Mouse (Mus musculus) CD4-positive, CD25-positive, alpha-beta regulatory T cell, adult 2 months (primary cell): ENCODE results near the gene C130073F10Rik.
A peak's percentile ranks its signal among the peaks of the same experiment; 100 is the strongest.
"Not testable (repeated sequence)": the region's sequence is repeated elsewhere in the genome, so short reads cannot be mapped to it uniquely, and the experiment has no call there.

ENCODE experiments used
- DNase-seq: peaks from one replicate; pipeline ENCODE4 v3.0.0-alpha.2; 2012; ENCODE audit warnings: low read depth, low spot score

The C130073F10Rik gene

DNA sequence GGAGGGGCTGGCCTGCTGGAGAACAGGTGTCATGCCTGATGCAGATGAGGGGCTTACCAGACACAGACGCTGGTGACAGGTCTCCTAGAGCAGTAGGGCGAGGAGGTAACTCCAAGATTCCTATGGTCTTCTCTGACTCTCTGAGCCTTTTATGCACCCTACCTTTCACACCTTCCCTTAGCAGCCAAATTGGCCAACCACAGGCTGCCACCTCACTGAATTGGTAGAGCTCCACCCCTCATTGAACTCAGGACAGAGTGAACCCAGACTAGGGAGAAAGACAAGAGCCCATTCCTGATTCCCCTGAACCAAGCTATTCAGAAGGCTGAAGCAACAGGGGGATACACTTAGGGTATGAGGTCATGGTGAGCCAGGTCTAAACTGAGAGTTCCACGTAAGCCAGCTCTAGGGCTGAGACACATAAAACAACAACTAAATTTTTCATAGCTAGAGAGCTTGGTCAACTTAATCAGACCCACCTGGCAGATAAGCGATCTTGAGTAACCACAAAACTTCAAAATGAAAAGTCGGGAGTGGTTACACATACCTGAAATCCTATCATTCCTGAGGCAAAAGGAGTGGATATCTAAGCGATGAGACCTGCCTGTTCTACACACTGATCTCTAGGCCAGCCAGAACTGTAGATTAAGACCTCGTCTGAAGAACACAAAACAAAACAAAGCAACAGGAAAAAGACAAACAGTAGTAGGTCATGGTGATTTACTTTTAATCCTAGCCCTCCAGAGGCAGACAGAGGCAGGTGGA, at the start of gene C130073F10Rik:
Gene C130073F10Rik, minus strand, starts transcription at position 134 of the 765 bp plus-strand sequence.
- no peak for DNase-seq

DNA sequence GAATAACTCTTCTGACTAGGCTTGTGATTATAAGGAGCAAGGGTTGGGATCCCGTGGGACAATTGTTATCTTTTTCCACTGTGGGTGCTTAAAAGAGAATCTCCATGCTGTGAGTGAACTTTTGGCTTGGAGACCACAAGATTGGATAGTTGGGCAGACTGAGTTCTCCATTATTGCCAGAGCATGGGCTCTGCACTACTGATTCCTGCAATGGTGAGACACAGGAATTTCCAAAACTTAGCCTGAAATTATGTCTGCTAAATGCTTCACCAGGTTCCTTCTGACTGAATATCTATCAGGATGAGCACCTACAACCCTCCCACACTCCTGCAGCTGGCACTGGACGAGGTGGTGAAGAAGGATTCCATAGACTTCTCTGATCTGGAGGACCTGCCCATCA, 46.5 kb upstream of the C130073F10Rik start, which contains the start of gene Gm12794:
Gene Gm12794, plus strand, starts transcription at position 301 of the 400 bp plus-strand sequence.
- DNase-seq, result not testable (repeated sequence)

DNA sequence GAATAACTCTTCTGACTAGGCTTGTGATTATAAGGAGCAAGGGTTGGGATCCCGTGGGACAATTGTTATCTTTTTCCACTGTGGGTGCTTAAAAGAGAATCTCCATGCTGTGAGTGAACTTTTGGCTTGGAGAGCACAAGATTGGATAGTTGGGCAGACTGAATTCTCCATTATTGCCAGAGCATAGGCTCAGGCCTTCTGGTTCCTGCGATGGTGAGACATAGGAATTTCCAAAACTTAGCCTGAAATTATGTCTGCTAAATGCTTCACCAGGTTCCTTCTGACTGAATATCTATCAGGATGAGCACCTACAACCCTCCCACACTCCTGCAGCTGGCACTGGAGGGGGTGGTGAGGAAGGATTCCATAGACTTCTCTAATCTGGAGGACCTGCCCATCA, 15.2 kb upstream of the C130073F10Rik start, which contains the start of gene Gm12800:
Gene Gm12800, plus strand, starts transcription at position 301 of the 400 bp plus-strand sequence.
- not testable (repeated sequence) for DNase-seq

DNA sequence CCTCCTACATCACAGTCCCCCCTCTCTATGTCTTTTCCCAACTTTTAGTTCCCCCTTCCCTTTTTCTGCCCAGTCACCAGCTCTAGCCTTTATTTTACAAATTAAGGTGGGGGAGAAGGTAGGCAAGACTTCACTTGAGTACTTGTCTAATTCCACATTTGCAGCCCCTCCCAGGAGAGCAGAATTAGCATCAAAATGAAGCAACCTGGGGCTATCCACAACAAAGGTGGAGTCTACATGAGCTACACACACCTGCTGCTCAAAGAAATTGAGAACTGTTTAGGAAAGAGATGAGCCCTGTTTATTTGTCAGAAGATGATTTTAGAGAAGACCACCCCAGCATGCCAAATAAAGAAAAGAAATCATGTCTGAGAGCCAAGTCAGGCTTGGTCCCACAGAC, 4.2 kb downstream of the C130073F10Rik start:
- no peak for DNase-seq

DNA sequence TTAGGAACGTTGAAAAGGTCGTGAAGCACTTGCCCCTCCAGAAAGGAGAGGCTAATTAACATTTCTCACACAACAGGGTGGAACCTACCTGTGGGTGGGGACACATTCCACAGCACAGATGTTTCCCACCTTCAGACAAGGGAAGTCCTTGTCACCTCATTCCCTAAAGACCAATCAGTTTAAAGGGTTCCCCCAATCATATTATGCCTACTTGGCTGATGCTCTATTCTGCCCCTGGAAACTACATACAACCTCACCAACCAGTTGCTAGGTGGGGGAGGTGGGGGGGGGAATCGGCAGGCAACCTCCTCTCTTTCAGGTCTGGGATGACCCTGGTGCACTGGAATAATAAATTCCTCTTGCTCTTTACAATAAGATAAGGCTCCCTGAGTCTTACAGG, 9.9 kb downstream of the C130073F10Rik start:
- DNase-seq, result no peak

DNA sequence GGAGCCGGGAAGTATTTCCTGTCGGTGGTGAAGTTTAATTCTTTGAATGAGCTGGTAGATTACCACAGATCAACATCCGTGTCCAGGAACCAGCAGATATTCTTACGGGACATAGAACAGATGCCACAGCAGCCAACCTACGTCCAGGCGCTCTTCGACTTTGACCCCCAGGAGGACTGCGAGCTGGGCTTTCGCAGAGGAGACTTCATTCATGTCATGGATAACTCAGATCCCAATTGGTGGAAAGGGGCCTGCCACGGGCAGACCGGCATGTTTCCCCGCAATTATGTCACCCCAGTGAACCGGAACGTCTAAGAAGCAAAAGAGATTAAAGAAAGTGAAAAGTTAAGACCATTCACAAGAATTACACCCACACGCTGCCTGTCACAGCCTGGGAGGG, 17.9 kb downstream of the C130073F10Rik start:
- DNase-seq, result not testable (repeated sequence)

DNA sequence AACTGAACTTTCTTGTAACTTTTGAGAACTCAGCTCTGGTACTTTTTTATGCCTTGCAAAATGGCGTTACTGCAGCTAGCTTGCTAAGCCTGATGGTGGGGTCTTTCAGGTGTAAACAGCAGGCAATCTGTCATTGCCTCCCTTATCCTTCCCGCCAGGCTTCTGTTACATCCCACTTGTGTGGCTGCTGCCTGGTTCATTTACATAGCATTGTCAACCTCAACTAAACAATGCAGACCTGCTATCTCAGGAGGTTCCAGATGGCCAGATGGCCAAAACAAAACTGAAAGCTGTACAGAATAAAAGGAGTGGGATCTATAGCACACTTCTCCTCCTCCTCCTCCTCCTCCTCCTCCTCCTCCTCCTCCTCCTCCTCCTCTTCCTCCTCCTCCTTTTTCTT, 21.6 kb downstream of the C130073F10Rik start:
- not testable (repeated sequence) for DNase-seq

DNA sequence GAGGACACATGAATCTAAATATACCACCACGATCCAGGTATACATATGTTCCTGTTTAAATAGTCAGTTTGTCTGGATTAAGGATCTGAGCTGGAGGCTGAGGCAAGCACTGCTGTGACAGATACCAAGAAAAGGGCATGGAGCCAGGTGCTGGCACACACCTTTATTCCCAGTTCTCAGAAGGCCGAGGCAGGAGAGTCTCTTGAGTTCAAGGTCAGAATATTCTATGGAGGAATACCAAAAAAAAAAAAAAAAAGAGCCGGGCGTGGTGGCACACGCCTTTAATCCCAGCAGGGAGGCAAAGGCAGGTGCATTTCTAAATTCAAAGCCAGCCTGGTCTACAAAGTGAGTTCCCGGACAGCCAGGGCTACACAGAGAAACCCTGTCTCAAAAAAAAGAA, 31.3 kb downstream of the C130073F10Rik start:
- no peak for DNase-seq

DNA sequence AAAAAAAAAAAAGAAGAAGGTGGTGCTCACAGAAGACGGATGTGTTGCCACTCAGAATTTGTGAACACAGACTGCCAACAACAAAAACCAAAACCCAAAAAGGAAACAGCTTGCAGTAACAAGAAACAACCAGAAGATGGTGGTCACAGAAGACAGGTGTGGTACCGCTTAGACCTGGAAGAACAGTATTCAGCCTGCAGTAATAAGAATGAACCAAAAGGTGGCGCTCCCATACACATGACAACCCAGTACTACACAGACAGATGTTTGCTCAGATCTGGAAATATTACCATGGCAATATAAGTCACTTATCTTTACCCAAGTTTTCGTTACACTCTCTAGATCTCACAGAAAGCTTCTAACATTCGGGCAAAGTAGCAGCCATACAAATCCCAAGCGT, 32.7 kb downstream of the C130073F10Rik start:
- peak; percentile 5 for DNase-seq

DNA sequence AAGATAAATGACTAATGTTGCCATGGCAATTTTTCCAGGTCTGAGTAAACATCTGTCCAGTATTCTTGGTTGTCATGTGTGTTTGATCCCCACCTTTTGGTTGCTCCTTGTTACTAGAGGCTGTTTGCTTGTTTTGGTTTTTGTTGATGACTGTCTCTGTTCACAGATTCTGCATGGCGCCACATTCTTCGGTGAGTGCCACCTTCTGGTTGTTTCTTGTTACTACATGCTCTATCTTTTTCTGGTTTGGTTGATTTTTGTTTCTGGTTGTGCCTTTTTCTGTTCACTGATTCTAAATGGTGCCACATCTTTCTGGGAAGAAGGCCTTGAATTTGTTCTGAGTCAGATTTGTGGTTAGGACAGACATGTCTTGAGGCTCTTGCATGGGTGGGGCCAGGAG, 42.7 kb downstream of the C130073F10Rik start:
- no peak for DNase-seq

DNA sequence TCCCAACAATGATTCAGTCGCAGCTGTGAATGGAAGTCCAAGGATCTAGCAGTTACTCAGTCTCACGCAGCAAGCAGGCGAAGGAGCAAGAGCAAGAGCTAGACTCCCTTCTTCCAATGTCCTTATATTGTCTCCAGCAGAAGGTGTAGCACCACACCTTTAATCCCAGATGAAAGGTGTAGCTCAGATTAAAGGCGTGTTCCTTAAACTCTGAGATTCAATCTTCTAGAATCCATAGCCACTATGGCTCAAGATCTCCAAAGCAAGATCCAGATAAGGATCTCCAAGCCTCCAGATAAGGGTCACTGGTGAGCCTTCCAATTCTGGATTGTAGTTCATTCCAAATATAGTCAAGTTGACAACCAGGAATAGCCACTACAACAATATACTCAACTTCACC, 49.7 kb downstream of the C130073F10Rik start, which contains the start of gene B020004J07Rik:
Gene B020004J07Rik, minus strand, starts transcription at position 101 of the 400 bp plus-strand sequence.
- DNase-seq, result not testable (repeated sequence)
